Mouse (Mus musculus) 3T3-L1 (cell line): Measurements from ENCODE around the gene Miga2.
"Not testable (repeated sequence)": the region's sequence is repeated elsewhere in the genome, so short reads cannot be mapped to it uniquely, and the experiment has no call there.

Experiments
- DNase-seq: peaks from one replicate; pipeline ENCODE4 v3.0.0-alpha.2; 2015; ENCODE audit warnings: low read depth, low spot score

The Miga2 gene

GRCm38 (mm10) chr2:30397986-30398512 lies 34.0 kb downstream of the Miga2 start:
- DNase-seq = no peak

- DNase-seq = no peak
These were observed 35.4 kb downstream of the Miga2 start for GRCm38 (mm10) chr2:30399191-30400171.

GRCm38 (mm10) chr2:30401581-30401980 lies 37.5 kb downstream of the Miga2 start:
- DNase-seq = no peak

GRCm38 (mm10) chr2:30402351-30402826 lies 38.4 kb downstream of the Miga2 start:
- DNase-seq = no peak

GRCm38 (mm10) chr2:30402843-30403242 lies 38.8 kb downstream of the Miga2 start:
- DNase-seq = no peak

- no peak for DNase-seq
These were observed 39.8 kb downstream of the Miga2 start for GRCm38 (mm10) chr2:30403870-30404269.

GRCm38 (mm10) chr2:30407221-30407620 lies 43.2 kb downstream of the Miga2 start:
- DNase-seq = no peak

GRCm38 (mm10) chr2:30407778-30408177 lies 43.7 kb downstream of the Miga2 start:
- DNase-seq = no peak

GRCm38 (mm10) chr2:30408452-30409100 lies 44.5 kb downstream of the Miga2 start:
- DNase-seq = no peak

GRCm38 (mm10) chr2:30409454-30410176 lies 45.6 kb downstream of the Miga2 start:
- no peak for DNase-seq

- DNase-seq = no peak
These were observed 49.3 kb downstream of the Miga2 start for GRCm38 (mm10) chr2:30413038-30413973.

GRCm38 (mm10) chr2:30414101-30414500 lies 50.1 kb downstream of the Miga2 start:
- no peak for DNase-seq

- no peak for DNase-seq
These were observed 50.6 kb downstream of the Miga2 start for GRCm38 (mm10) chr2:30414681-30415080.

GRCm38 (mm10) chr2:30415157-30415935 lies 51.3 kb downstream of the Miga2 start, which contains the start of gene Crat:
TSS of gene Crat (minus strand) at chr2:30415813.
- DNase-seq = peak; percentile 86

GRCm38 (mm10) chr2:30415936-30416648 lies 52.1 kb downstream of the Miga2 start, which contains the start of gene Ptpa:
TSS of gene Ptpa (plus strand) at chr2:30416039.
- DNase-seq = peak; percentile 85

- no peak for DNase-seq
These were observed 52.6 kb downstream of the Miga2 start for GRCm38 (mm10) chr2:30416649-30416965.

- DNase-seq = not testable (repeated sequence)
These were observed 53.1 kb downstream of the Miga2 start for GRCm38 (mm10) chr2:30417154-30417553.

- DNase-seq = no peak
These were observed 53.6 kb downstream of the Miga2 start for GRCm38 (mm10) chr2:30417595-30418165.

- no peak for DNase-seq
These were observed 54.2 kb downstream of the Miga2 start for GRCm38 (mm10) chr2:30418259-30418658.
